Mouse (Mus musculus) T-helper 1 cell (primary cell): ENCODE results near the gene Slc38a9.

Experiments
- in situ Hi-C: fragments of 300-600 bp; cut with MboI, MseI; formaldehyde crosslinking; loops from one replicate; pipeline ENCODE4 v1.15.1; 2025; ENCODE audit warnings: high pct_unique_total_duplicates

Slc38a9 gene

DNA sequence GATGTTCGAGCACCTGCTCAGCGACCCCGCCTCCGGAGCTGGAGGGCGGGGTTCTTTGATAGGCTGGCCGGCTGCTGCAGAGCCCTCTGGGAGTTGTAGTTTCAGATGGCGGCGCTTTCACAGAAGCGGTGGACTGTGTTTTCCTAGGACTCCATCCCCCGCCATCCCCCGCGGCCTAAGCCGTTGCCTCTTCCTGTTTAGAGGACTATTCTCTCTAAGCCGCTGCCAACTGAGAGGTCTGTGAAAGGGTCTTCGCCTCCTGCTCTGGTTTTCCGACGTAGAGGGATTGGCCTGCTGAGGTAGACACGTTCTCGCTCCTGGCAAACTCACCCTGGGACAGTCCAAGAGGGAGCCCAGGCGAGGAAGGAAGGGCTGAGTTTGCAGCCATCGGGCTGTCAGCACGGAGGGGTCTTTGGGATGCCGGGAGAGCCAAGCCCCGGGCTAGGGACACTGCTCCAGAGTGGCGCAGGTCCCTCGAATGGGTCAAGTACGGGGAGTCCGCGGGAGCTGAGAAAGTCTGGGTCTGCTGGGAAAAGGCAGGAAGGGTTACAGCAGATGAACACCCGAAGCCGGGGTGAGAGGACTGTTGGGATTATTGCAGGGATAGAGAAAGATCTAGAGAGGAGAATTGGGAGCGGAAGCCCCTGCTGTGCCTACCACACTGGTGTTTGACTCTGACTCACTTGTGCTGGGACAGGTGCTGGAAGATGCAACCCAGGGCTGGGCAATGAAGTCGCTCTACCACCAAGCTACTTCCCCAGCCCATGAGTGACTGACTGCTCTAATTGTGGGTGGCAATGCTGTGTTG is at the start of gene Slc38a9:
Slc38a9 (plus strand) TSS at position 178 of the 808 bp plus-strand sequence.
- in situ Hi-C loops: no loop called here

DNA sequence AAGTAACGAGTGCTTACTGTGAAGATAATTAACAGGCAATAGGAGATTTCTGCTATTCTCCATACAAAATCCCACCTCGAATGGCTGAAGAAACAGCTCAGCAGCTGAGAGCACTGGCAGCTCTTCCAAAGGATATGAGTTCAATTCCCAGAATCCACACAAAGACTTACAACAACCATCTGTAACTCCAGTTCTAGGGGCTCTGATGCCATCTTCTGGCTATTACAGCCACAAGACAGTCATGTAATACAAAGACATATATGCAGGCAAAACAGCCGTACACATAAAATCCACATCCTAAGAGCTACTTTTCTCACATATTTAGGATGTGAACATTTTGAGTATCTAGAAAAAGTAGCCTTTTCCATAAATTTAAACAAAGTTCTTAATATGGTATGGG is 39.0 kb upstream of the Slc38a9 start:
- in situ Hi-C loops: no loop called here

DNA sequence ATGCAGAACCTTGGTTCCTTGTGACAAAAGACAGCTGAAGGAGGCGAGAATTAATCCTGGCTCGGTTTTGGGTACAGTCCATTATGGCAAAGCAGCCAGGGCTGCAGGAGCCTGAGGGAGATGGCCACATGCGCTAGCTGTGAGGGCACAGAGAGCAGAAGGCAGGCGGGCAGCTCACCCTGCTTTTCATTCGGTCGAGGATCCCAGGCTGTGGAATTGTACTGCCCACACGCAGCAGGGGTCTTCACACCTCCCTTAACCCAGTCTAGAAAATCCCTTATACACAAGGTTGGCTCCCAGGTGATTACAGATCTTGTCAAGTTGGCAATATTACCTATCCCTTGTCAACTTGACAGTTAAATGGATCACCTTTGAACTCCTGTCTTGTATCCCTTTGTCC is 36.9 kb upstream of the Slc38a9 start:
- in situ Hi-C loops: no loop called here

DNA sequence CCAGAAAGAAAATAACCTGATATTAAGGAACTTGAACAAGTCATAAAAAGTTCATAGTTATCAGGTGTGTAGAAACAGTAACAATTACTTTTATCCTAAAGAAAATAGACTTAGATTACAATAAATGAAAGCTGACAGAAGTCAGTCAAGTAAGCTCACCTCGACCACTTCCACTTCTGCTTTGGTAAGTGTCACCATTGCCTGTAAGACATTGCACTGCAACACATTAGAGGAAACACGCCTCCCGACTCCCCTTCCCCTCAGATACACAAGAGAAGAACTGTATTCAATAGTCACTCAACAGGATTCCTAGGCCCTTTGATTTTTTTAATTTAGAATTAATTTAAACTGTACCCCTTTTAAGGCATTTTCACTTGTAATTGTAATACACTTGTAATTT is 35.9 kb upstream of the Slc38a9 start:
- in situ Hi-C loops: no loop called here

DNA sequence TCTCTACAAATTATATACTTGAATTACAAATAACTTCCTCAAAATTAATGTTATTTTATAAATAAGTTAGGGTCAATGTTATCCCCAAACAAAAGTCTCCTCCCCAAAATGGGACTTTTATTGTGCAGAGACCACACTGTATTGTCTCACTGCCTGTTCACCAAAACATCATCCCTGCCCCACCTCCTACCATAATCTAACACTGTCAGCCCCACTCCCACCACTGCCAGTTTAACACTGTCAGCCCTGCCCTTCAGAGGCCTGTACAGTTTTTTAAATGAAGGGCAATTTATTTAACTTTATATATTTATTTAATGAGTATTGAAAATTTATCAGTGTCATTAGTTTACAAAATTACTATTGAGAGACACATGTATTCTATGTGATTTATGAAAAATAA is 35.0 kb upstream of the Slc38a9 start:
- in situ Hi-C loops: no loop called here

DNA sequence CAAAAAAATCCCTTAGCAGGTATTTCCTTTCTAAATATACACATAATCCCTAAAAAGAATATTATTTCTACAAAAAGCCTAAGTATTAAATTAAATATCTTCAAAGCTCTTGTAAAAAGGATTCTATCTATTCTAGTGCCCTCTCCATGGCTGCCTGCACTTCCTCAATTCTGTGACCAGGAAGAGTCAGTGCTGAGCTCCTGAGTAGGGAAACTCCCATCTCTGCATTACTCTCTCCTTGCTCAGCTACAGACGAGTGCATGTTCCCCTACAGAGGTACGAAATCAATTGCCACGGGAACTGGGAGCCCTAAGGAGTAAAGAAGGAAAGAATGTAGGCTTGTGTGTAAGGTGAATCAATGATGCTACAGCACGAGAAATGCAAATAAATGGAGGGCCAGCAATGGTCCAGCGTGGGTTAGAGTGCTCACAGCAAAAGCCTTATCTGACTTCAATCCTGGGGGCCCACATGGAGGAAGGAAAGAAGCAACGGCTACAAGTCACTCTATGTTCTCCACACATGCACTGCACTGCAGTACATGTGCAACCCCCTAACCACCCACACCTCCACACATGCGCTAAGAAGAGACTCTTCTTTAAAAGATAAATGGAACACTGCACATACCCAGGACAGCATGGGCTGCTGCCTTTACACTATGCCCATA is 25.2 kb upstream of the Slc38a9 start:
- in situ Hi-C loops: no loop called here

DNA sequence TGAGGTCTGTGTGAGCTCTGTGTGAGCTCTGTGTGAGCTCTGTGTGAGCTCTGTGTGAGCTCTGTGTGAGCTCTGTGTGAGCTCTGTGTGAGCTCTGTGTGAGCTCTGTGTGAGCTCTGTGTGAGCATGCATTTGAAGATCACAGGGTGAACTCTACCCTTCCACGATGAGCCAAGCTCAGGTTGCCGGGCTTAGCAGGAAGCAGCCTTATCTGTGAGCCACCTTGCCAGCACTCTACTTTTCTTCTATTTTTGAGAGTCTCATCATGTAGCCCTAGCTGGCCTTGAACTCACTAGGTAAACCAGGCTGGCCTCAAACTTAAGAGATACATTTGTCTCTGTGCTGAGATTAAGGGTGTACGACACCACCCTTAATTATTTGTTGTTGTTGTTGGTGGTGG is 24.1 kb upstream of the Slc38a9 start:
- in situ Hi-C loops: no loop called here

DNA sequence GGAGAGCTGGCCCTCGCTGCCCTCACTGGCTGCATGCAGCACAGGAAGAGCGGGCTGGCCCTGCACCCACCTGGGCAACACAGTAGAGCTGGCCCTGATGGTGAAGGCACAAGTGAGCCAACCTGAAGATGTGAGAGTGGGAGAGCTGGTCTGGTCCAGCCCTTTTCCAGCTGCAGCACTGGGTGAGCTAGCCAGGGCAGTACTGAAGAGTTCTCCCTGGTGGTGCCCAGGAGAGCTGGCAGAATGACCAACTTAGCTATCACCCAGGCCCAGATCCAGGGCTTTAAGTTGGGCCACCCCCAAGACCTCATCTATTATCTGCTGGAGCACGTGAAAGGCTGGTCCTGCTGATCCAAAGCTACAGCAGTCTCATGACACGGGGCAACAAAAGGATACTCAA is 21.4 kb upstream of the Slc38a9 start:
- in situ Hi-C loops: no loop called here

DNA sequence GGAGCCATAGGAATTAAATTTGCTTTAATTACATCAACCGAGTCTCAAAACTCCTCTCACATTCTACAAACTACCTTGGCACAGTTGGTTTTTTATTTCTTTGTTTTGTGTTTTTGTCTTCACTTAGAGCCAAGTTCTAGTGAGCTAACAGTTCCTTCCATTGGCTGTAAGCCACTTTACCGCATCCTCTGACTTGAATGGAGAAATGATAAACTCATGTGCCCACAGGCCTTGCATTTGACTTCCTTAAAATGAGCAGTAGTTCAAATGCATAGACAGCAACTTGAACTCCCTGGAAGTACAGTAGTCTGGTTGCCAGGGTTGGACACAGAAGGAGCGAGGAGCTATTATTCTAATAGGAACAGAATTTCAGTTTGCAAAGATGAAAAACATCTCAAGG is 17.7 kb upstream of the Slc38a9 start:
- in situ Hi-C loops: no loop called here

DNA sequence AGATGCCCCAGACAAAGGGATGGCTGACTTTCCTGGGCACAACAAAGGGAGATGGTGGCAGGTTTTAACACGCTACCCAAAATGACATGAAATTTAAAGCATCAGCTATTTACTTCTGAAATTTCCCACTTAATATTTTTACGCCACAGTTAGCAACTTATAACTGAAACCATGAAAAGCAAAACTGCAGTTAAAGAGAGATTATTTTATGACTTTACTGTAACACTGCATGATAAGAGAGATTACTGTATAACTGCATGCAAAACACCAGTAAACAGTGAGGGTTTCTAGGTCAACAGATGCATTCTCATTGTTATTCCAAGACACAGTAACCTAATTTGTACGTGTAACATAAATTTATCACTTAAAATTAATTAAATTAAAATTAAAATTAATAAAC is 15.6 kb upstream of the Slc38a9 start:
- in situ Hi-C loops: no loop called here

DNA sequence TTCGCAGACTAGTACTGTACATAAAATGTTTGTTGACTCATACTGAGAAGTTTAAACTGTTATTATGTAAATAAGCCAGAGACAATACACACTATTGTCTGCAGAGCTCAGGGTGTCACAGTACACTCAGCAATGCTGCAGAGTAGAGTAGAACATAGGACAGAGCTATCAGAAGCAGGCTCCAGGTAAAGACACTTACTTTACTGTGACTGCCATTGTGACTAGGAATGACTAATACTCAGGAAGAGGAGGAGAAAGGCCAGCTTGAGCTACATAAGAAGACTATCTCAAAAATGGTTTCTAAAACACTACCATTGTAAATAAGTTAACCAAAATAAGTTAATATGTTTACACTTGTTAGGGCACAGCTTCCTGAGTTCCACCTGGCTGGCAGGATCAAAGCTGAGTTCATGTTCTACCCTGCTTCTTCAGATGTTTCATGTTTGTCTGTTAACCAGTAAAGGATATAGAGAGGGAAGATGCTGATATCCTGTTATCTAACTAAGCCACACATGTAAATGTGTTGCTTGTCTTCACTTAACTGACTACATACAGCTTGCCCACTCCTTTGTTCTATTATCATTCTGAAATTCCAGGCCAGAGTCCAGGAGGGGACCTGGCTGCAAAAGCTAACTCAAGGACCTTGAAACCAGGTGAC is 14.9 kb upstream of the Slc38a9 start:
- in situ Hi-C loops: no loop called here

DNA sequence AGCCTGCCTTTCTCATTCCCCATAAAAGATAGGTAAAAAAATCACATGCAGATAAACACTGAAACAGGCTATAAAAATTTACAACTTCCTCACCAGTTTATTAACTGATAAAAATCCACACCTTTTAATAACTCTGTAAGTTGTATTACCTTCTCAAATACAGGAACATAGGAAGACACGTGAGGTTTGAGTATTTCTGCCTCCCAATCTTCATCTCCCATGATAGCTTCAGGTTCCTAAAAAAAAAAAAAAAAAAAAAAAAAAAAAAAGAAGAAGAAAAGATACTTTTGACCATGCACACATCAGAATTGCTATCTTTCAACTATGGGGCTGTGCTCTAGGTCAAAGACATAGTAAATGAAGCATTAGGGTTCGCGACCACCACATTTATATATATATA is 9.4 kb upstream of the Slc38a9 start:
- in situ Hi-C loops: loop anchor here (5.0 kb wide), 1 partner anchor 39 kb away; no protein-coding TSS in a partner anchor

DNA sequence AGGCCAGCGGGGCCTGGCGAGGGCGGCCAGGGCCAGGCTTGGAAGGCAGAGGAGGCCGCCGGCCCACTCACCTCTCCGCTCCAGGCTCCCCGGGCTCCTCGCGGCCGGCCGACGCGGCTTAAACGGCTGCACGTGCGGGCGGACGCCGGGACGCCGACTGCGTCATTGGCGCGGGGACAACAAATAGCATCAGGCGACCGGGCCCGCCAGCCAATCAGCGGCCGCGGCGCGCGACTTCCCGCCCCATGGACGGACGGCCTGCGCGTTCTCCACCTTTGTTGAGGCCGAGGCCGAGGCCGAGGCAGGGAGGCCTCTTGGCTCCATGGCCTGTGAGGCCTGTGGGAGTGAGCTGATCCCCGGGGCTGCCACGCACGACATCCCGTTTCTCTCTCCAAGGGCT is 8.3 kb upstream of the Slc38a9 start, which contains the start of gene Ddx4:
Ddx4 (minus strand) TSS at position 271 of the 400 bp plus-strand sequence.
- in situ Hi-C loops: loop anchor here (5.0 kb wide), 1 partner anchor 40 kb away; no protein-coding TSS in a partner anchor

DNA sequence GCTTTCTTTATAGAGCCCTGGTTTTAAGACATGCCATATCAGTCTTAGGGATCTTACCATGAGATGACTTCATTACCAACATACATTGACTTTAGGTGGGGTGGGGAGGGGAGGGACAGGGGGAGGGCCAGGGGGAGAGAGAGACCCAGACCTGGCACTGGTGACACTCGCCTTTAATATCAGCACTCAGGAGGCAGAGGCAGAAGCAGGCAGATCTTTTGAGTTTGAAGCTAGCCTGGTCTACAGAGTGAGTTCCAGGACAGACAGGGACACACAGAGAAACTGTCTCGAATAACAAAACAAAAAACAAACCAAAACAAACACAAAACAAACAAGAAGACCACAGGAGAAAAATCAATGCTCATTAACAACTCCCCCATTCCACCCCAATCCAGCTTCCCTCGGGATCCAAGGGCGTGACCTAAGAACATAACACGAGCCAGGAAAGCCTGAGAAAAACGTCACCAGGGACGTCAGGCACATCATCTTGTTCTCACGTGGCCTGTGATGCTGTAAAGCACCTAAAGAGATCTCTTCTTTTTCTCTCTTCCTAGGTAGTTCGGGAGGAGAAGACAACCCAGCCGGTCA is 471 bp upstream of the Slc38a9 start:
- in situ Hi-C loops: no loop called here

DNA sequence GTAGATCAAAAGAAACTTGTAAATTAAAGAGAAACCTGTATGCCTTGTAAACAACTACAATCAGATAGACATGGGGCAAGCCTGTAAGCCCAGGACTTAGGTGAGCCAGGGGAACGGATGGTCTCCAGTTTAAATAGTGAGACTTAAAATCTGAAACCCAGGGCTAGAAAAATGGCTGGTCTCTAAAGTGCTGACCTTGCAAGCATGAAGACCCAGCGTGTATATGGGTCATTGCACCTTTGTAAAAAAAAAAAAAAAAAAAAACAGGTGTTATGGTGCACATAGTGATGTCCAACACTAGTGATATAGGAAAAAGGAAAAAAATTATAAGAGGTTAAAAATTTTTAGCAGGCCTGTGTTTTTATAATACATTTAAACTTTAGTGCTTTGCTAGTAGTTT is 1.1 kb downstream of the Slc38a9 start:
- in situ Hi-C loops: no loop called here

DNA sequence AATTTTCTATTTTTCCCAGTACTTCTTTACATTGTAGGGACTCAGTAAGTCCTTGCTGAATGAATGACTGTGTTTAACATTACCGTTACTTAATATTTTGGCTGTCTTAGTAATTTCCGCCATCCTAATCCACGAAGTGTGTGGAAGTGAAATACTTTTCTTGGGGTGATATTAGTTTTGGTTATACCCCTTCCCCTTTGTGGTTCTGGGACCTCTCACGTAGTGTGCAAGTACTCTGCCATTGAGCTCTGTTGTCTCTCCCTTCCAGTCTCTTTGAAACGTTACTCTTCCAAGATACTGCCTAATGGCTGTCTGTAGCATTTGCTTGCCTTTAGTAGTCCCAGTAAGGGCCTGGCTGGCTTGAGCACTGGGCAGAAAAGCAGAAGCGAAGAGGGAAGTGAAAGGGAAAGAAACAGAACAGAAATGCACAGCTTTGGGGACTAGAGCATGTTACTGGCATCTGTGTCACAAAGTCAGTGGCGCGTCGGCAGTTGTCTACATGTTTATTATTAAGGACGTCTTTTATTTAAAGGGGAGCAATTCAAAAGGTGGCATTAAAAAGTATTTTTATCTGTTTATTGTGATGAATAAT is 6.0 kb downstream of the Slc38a9 start:
- in situ Hi-C loops: no loop called here

DNA sequence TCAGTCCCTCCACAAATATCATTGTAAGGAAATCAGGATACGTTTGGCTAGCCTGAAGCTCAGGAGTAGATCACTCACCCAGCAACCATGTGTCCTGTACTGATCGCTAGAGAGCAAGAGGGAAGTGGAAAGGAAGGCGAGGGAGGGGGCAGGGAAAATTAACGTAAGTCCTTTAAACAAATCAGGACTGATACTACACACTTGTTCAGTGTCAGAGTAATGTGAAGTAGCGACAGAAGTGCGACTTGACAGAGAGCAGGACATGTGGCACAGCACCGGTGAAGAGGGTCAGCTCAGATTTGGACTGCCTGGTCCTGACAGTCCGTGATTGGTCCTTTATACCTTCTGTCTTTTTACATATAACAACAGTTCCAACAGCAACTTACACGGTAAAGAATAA is 6.7 kb downstream of the Slc38a9 start:
- in situ Hi-C loops: no loop called here

DNA sequence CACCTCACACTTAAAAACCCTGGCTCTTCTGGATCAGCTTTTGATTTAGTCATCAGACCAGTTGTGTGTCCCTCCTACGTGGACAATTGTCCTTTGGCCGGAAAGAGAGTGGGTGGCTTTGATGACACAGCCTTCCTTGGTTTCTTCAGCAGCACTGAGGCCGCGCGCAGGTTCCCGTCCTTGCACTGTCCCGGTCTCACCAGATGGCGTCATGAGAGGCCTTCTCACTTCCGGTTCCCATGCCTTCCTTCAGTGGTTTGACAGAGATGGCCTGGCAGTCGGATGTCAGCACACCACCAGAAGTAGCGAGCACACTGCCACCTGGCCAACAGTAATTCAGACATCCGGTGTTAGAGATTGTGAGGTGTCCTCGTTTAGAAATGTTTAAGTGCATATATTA is 11.2 kb downstream of the Slc38a9 start:
- in situ Hi-C loops: loop anchor here (5.0 kb wide), 2 partner anchors 191 to 366 kb away; partner anchors contain the start of gene Cdc20b

DNA sequence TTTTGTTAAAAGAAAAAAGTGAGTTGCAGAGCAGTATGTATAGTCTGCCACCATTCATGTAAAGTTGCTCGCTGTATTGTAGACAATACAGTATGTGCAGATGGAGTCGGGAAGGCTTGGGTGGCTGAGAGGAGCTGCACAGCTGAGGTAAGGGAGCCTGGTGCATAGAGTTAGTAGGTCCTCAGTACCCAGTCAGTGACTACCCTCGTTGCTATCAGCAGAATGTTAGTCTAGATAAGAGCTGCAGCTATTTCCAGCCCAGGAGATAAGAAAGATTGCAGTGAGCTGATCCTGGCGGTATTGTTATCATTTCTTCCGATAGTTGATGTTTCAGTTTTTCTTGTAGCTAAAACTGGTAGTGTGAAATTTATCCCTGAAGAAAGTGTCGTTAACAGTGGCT is 12.2 kb downstream of the Slc38a9 start:
- in situ Hi-C loops: loop anchor here (5.0 kb wide), 2 partner anchors 190 to 365 kb away; partner anchors contain the start of gene Cdc20b

DNA sequence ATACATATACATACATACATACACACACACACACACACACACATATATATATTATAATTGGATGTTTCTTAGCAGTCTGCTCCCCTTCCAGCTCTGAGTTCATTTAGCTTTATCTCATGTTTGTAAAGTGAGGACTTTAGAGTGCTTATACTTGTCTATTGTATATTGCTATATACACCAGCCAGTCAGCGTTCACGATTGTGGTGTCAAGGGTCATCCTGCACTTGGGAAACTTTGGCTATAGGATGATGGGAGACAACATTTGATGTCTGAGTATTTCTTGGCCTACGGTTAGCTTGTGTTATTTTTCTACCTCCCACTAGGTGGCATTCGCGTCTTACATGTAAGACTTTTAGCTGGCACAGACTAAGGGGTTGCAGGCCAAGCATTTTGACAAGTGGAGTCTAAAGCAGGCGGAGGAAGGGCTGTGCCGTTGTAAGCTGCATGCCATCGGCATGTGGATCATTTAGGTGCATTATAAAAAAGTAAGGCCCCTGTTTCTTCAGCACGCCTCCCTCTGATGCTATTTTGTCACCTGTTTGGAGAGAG is 13.4 kb downstream of the Slc38a9 start:
- in situ Hi-C loops: loop anchor here (5.0 kb wide), 2 partner anchors 188 to 363 kb away; partner anchors contain the start of gene Cdc20b

DNA sequence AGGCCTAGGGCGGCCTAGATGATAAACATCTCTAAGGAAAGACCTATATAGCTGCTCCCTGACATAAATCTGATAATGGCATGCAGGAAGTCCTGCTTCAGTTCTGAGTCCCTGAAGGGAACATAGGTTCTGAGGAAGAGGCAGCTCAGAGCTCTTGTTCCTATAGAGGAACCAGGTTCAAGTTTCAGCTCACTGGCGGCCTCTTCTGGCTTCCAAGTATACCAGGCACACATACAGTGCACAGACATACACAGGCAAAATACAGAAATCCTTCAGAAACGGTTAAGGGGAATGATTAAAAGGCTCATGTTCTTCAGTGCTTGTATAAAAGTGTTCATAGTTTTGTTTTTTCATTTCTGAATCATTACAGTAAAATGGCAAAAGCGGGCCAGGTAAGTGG is 17.6 kb downstream of the Slc38a9 start:
- in situ Hi-C loops: no loop called here
